Mouse (Mus musculus): ENCODE measurements around the gene Gm5426.
"Not testable (repeated sequence)": the region's sequence is repeated elsewhere in the genome, so short reads cannot be mapped to it uniquely, and the experiment has no call there.

Gm5426 gene

GRCm38 (mm10) chr10:96136451-96136850, at the start of gene Gm5426:
TSS of gene Gm5426 (plus strand) at chr10:96136603.
- DNase-seq (ENCODE audit: low spot score) = not testable (repeated sequence)

GRCm38 (mm10) chr10:96089744-96090143, 46.7 kb upstream of the Gm5426 start:
- no peak for DNase-seq (ENCODE audit: low spot score)

- DNase-seq (ENCODE audit: low spot score) = no peak
Measured at GRCm38 (mm10) chr10:96090388-96090787, 46.0 kb upstream of the Gm5426 start.

- no peak for DNase-seq (ENCODE audit: low spot score)
Measured at GRCm38 (mm10) chr10:96093890-96094531, 42.4 kb upstream of the Gm5426 start.

- DNase-seq (ENCODE audit: low spot score) = no peak
Measured at GRCm38 (mm10) chr10:96094559-96094958, 41.8 kb upstream of the Gm5426 start.

- no peak for DNase-seq (ENCODE audit: low spot score)
Measured at GRCm38 (mm10) chr10:96096730-96097129, 39.7 kb upstream of the Gm5426 start.

- DNase-seq (ENCODE audit: low spot score) = no peak
Measured at GRCm38 (mm10) chr10:96101035-96101434, 35.4 kb upstream of the Gm5426 start.

GRCm38 (mm10) chr10:96104158-96104557, 32.2 kb upstream of the Gm5426 start:
- DNase-seq (ENCODE audit: low spot score) = no peak

GRCm38 (mm10) chr10:96104624-96105023, 31.8 kb upstream of the Gm5426 start:
- DNase-seq (ENCODE audit: low spot score) = no peak

- DNase-seq (ENCODE audit: low spot score) = no peak
Measured at GRCm38 (mm10) chr10:96105124-96105523, 31.3 kb upstream of the Gm5426 start.

GRCm38 (mm10) chr10:96106972-96107720, 29.3 kb upstream of the Gm5426 start:
- no peak for DNase-seq (ENCODE audit: low spot score)

- DNase-seq (ENCODE audit: low spot score) = no peak
Measured at GRCm38 (mm10) chr10:96107825-96108224, 28.6 kb upstream of the Gm5426 start.

GRCm38 (mm10) chr10:96115325-96115724, 21.1 kb upstream of the Gm5426 start:
- no peak for DNase-seq (ENCODE audit: low spot score)

- no peak for DNase-seq (ENCODE audit: low spot score)
Measured at GRCm38 (mm10) chr10:96120821-96121220, 15.6 kb upstream of the Gm5426 start.

- DNase-seq (ENCODE audit: low spot score) = no peak
Measured at GRCm38 (mm10) chr10:96121249-96122010, 15.0 kb upstream of the Gm5426 start.

- DNase-seq (ENCODE audit: low spot score) = no peak
Measured at GRCm38 (mm10) chr10:96123885-96124284, 12.5 kb upstream of the Gm5426 start.

- no peak for DNase-seq (ENCODE audit: low spot score)
Measured at GRCm38 (mm10) chr10:96124290-96124689, 12.1 kb upstream of the Gm5426 start.

- no peak for DNase-seq (ENCODE audit: low spot score)
Measured at GRCm38 (mm10) chr10:96125771-96126454, 10.5 kb upstream of the Gm5426 start.

GRCm38 (mm10) chr10:96129213-96129612, 7.2 kb upstream of the Gm5426 start:
- no peak for DNase-seq (ENCODE audit: low spot score)

- DNase-seq (ENCODE audit: low spot score) = no peak
Measured at GRCm38 (mm10) chr10:96130406-96130805, 6.0 kb upstream of the Gm5426 start.

GRCm38 (mm10) chr10:96131112-96131511, 5.3 kb upstream of the Gm5426 start:
- no peak for DNase-seq (ENCODE audit: low spot score)

- DNase-seq (ENCODE audit: low spot score) = no peak
Measured at GRCm38 (mm10) chr10:96132161-96132560, 4.2 kb upstream of the Gm5426 start.

Measured in urinary bladder, postnatal 10 days (tissue).